Mouse (Mus musculus): ENCODE measurements around the gene Ubl4b. TPM values are rescaled to one million over a fixed set of nuclear protein-coding genes. Genes with fewer than 3 reads are reported as not detected.

The Ubl4b gene
- total and polyA plus RNA-seq, 3 experiments, result 0.11 TPM; not detected in 2

DNA sequence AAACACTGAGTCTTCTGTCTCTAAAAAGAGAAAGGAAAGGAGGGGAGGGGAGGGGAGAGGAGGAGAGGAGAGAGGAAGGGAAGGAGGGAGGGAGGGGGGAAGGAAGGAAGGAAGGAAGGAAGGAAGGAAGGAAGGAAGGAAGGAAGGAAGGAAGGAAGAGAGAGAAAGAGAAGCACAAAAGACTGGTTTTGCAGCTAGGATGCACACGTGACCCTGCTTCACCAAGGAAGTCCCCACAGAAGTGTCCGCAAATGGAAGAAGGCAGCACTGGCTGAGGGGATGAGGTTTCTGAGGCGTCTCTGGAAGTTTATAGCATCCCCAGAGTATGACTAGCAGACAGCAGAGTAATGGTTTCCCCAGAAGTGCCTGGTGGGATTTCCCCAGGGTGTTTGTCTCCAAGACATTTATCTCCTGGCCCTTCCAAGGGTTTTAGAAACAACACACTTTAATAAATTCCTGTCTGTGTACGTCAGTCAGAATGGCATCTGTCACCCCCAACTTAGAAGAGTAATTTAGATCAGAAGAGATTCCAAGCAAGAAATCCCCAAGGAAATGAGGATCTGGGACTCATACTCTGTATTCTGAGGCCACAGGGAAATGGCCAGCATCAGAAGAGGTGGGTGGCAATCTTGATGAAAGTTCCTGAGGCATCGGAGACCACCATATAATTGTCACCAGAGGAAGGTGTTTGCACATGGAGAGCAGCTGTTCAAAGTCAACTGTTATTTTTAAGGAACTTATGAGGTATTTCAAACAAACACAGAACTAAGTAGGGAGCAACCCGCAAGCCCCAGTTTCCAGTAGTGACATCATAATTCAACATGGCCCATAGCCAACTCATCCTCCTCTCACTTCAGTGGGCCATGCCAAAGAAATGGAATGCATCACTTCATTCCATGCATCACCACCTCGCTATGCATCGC lies 11.5 kb downstream of the Ubl4b start:
- peaks cover 12% of the 10 kb centered on the region for H3K27me3 ChIP-seq (ENCODE audit: insufficient read depth, low read length)
- TF ChIP-seq POLR2AphosphoS5 (IDR thresholded peaks at IDR 0.05; ENCODE audit: insufficient replicate concordance, low read depth, low read length), result no peak
- TF ChIP-seq CTCF (IDR thresholded peaks at IDR 0.05; ENCODE audit: low read depth, low read length), result no peak
- no peak for TF ChIP-seq TAL1 (conservative IDR thresholded peaks at IDR 0.05; ENCODE audit: low read depth, low read length)
- TF ChIP-seq GATA2 (IDR thresholded peaks at IDR 0.05; ENCODE audit: borderline replicate concordance, low read depth, low read length), result no peak
- no peak for TF ChIP-seq GATA1 (IDR thresholded peaks at IDR 0.05; ENCODE audit: borderline replicate concordance, low read length)
- no peaks in the 10 kb centered on the region for H3K36me3 ChIP-seq (replicated peaks)
- H3K4me3 ChIP-seq (ENCODE audit: low read depth, low read length), result no peak overlapping the region
- no peaks in the 10 kb centered on the region for H3K9me3 ChIP-seq (replicated peaks)
- H3K4me1 ChIP-seq (ENCODE audit: insufficient read depth, low read depth, low read length), result no peaks in the 10 kb centered on the region
- ATAC-seq (ENCODE audit: extremely low read depth, insufficient number of reproducible peaks, low FRiP score, poor library complexity, severe bottlenecking) (no peak), DNase-seq (ENCODE audit: low spot score) (no peak)

DNA sequence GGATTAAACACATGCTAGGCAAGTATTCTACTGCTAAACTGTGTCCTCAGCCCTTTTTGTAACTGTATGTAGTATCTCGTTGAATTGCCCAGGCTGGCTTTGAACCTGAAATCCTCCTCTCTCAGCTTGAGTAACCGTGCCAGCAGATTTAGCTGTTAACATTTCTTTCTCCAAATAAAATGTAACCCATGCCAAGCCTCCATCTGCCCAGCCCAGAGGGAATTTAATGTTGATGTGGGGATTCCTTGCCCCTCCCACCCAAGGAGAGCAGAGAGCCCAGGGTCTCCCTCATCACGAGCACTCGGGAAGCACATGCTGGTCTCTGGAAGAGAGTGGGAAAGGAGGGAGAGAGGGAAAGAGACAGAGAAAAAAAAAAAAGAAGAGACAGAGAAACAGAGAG lies 12.3 kb downstream of the Ubl4b start:
- ATAC-seq (ENCODE audit: extremely low read depth, insufficient number of reproducible peaks, low FRiP score, poor library complexity, severe bottlenecking) (no peak), DNase-seq (ENCODE audit: low spot score) (no peak)
- Histone ChIP-seq H3K4me3 (ENCODE audit: low read depth, low read length) (no peak overlapping the region), H3K27me3 (ENCODE audit: insufficient read depth, low read length) (peaks cover 12% of the 10 kb centered on the region), H3K4me1 (ENCODE audit: insufficient read depth, low read depth, low read length) (no peaks in the 10 kb centered on the region), H3K36me3 (replicated peaks) (no peaks in the 10 kb centered on the region), H3K9me3 (replicated peaks) (no peaks in the 10 kb centered on the region)
- no peak for TF ChIP-seq GATA2 (IDR thresholded peaks at IDR 0.05; ENCODE audit: borderline replicate concordance, low read depth, low read length)
- no peak for TF ChIP-seq GATA1 (IDR thresholded peaks at IDR 0.05; ENCODE audit: borderline replicate concordance, low read length)
- no peak for TF ChIP-seq POLR2AphosphoS5 (IDR thresholded peaks at IDR 0.05; ENCODE audit: insufficient replicate concordance, low read depth, low read length)
- no peak for TF ChIP-seq CTCF (IDR thresholded peaks at IDR 0.05; ENCODE audit: low read depth, low read length)
- TF ChIP-seq TAL1 (conservative IDR thresholded peaks at IDR 0.05; ENCODE audit: low read depth, low read length), result no peak

GRCm38 (mm10) chr3:107537504-107537889 lies 17.4 kb downstream of the Ubl4b start:
- ATAC-seq (ENCODE audit: extremely low read depth, insufficient number of reproducible peaks, low FRiP score, poor library complexity, severe bottlenecking), result no peak
- peaks cover 23% of the 10 kb centered on the region for H3K27me3 ChIP-seq (ENCODE audit: insufficient read depth, low read length)

GRCm38 (mm10) chr3:107536810-107537503 lies 17.9 kb downstream of the Ubl4b start:
- H3K9me3 ChIP-seq (replicated peaks), result no peaks in the 10 kb centered on the region
- no peaks in the 10 kb centered on the region for H3K4me1 ChIP-seq (ENCODE audit: insufficient read depth, low read depth, low read length)
- no peak for ATAC-seq (ENCODE audit: extremely low read depth, insufficient number of reproducible peaks, low FRiP score, poor library complexity, severe bottlenecking)
- no peak overlapping the region for H3K4me3 ChIP-seq (ENCODE audit: low read depth, low read length)
- H3K27me3 ChIP-seq (ENCODE audit: insufficient read depth, low read length), result peaks cover 23% of the 10 kb centered on the region
- no peak for DNase-seq (ENCODE audit: low spot score)
- no peaks in the 10 kb centered on the region for H3K36me3 ChIP-seq (replicated peaks)
- TF ChIP-seq GATA2 (IDR thresholded peaks at IDR 0.05; ENCODE audit: borderline replicate concordance, low read depth, low read length), result no peak
- TF ChIP-seq POLR2AphosphoS5 (IDR thresholded peaks at IDR 0.05; ENCODE audit: insufficient replicate concordance, low read depth, low read length), result no peak
- no peak for TF ChIP-seq CTCF (IDR thresholded peaks at IDR 0.05; ENCODE audit: low read depth, low read length)

More at GRCm38 (mm10) chr3:107537504-107537889, 17.4 kb downstream of the Ubl4b start:
- no peaks in the 10 kb centered on the region for H3K9me3 ChIP-seq (replicated peaks)
- no peaks in the 10 kb centered on the region for H3K36me3 ChIP-seq (replicated peaks)
- no peak overlapping the region for H3K4me3 ChIP-seq (ENCODE audit: low read depth, low read length)
- no peak for TF ChIP-seq POLR2AphosphoS5 (IDR thresholded peaks at IDR 0.05; ENCODE audit: insufficient replicate concordance, low read depth, low read length)
- no peak for TF ChIP-seq TAL1 (conservative IDR thresholded peaks at IDR 0.05; ENCODE audit: low read depth, low read length)
- no peak for TF ChIP-seq GATA2 (IDR thresholded peaks at IDR 0.05; ENCODE audit: borderline replicate concordance, low read depth, low read length)
- no peak for TF ChIP-seq GATA1 (IDR thresholded peaks at IDR 0.05; ENCODE audit: borderline replicate concordance, low read length)
- TF ChIP-seq CTCF (IDR thresholded peaks at IDR 0.05; ENCODE audit: low read depth, low read length), result no peak
- H3K4me1 ChIP-seq (ENCODE audit: insufficient read depth, low read depth, low read length), result no peaks in the 10 kb centered on the region
- no peak for DNase-seq (ENCODE audit: low spot score)

DNA sequence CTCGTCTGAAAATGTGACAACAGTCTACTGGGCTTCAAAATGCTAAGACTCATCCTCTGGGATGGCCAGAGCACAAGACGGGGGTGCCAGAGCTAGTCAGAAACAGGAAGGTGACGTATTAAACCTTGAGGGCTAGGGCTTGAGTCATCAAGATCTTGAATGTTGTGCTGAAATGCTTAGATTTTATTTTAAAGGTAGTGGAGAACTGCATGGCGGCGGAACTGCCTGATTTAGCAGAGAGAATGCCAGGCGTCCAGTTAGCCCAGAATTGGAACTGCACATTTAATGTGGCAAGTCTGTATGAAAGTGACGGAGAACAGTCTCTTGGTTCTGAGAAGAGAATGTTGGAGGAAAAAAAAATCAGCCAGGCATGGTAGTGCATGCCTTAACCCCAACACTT lies 19.9 kb downstream of the Ubl4b start:
- no peak for ATAC-seq (ENCODE audit: extremely low read depth, insufficient number of reproducible peaks, low FRiP score, poor library complexity, severe bottlenecking)
- TF ChIP-seq CTCF (IDR thresholded peaks at IDR 0.05; ENCODE audit: low read depth, low read length), result no peak
- TF ChIP-seq TAL1 (conservative IDR thresholded peaks at IDR 0.05; ENCODE audit: low read depth, low read length), result no peak
- no peak for TF ChIP-seq GATA2 (IDR thresholded peaks at IDR 0.05; ENCODE audit: borderline replicate concordance, low read depth, low read length)
- TF ChIP-seq GATA1 (IDR thresholded peaks at IDR 0.05; ENCODE audit: borderline replicate concordance, low read length), result no peak
- no peak for TF ChIP-seq POLR2AphosphoS5 (IDR thresholded peaks at IDR 0.05; ENCODE audit: insufficient replicate concordance, low read depth, low read length)
- H3K27me3 ChIP-seq (ENCODE audit: insufficient read depth, low read length), result peaks cover 22% of the 10 kb centered on the region

DNA sequence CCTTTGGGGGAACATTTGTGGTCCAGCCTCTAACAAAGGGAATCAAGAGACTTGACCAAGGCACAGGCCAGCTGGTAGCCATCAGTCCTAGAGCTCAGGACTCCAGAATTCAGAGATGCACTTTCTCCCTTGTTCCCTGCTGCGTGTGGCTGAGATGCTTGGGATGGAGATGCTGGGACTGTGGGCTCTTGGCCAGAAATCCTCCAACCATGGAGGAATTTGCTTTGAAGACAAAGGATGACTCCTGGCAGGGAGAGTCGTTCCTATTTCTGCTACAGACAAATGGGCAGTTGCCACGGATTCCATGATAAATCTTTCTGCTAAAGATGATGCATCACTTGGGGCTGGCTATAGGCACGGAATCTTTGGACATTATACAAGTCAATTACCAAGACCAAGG lies 21.3 kb downstream of the Ubl4b start:
- peaks cover 16% of the 10 kb centered on the region for H3K27me3 ChIP-seq (ENCODE audit: insufficient read depth, low read length)
- H3K9me3 ChIP-seq (replicated peaks), result no peaks in the 10 kb centered on the region
- TF ChIP-seq POLR2AphosphoS5 (IDR thresholded peaks at IDR 0.05; ENCODE audit: insufficient replicate concordance, low read depth, low read length) (no peak), GATA1 (IDR thresholded peaks at IDR 0.05; ENCODE audit: borderline replicate concordance, low read length) (no peak), GATA2 (IDR thresholded peaks at IDR 0.05; ENCODE audit: borderline replicate concordance, low read depth, low read length) (no peak), TAL1 (conservative IDR thresholded peaks at IDR 0.05; ENCODE audit: low read depth, low read length) (no peak), CTCF (IDR thresholded peaks at IDR 0.05; ENCODE audit: low read depth, low read length) (no peak)
- H3K4me3 ChIP-seq (ENCODE audit: low read depth, low read length), result no peak overlapping the region
- no peaks in the 10 kb centered on the region for H3K4me1 ChIP-seq (ENCODE audit: insufficient read depth, low read depth, low read length)
- DNase-seq (ENCODE audit: low spot score) (no peak), ATAC-seq (ENCODE audit: extremely low read depth, insufficient number of reproducible peaks, low FRiP score, poor library complexity, severe bottlenecking) (no peak)
- H3K36me3 ChIP-seq (replicated peaks), result no peaks in the 10 kb centered on the region

More for the DNA sequence above, 19.9 kb downstream of the Ubl4b start:
- Histone ChIP-seq H3K36me3 (replicated peaks) (no peaks in the 10 kb centered on the region), H3K4me3 (ENCODE audit: low read depth, low read length) (no peak overlapping the region), H3K4me1 (ENCODE audit: insufficient read depth, low read depth, low read length) (no peaks in the 10 kb centered on the region), H3K9me3 (replicated peaks) (no peaks in the 10 kb centered on the region)
- no peak for DNase-seq (ENCODE audit: low spot score)
